Mouse (Mus musculus) intestine, embryonic 14.5 days (tissue): ENCODE results near the gene Hbb-bh2. TPM values are rescaled to one million over a fixed set of nuclear protein-coding genes. Genes with fewer than 3 reads are reported as not detected.
"Not testable (repeated sequence)": the region's sequence is repeated elsewhere in the genome, so short reads cannot be mapped to it uniquely, and the experiment has no call there.

Experiments
- ATAC-seq: fragments of 200-750 bp; cut with Nextera tagmentation; replicated peaks from 2 replicates; pipeline ENCODE4 v1.8.0; 2017; ENCODE audit warnings: low read depth, moderate number of reproducible peaks, moderate TSS enrichment, moderate library complexity; ENCODE audit not compliant: low FRiP score, low TSS enrichment
- DNase-seq: peaks from one replicate; pipeline ENCODE4 v3.0.0-alpha.2; 2018; ENCODE audit warnings: low spot score
- H3K27ac ChIP-seq: fragments of 300-500 bp; sonication (generic); 2 replicates; pipeline ENCODE4 v1.5.1; 2014; ENCODE audit warnings: low read depth, mild to moderate bottlenecking, control low read depth
- H3K27me3 ChIP-seq: fragments of 300-500 bp; sonication (generic); replicated peaks from 2 replicates; pipeline ENCODE4 v1.6.1; 2014; ENCODE audit warnings: low read length, control low read depth; ENCODE audit not compliant: control insufficient read depth, insufficient read depth
- H3K36me3 ChIP-seq: fragments of 300-500 bp; sonication (generic); 2 replicates; pipeline ENCODE4 v1.6.1; 2014; ENCODE audit warnings: low read length, control low read depth; ENCODE audit not compliant: control insufficient read depth, insufficient read depth
- H3K4me1 ChIP-seq: fragments of 300-500 bp; sonication (generic); replicated peaks from 2 replicates; pipeline ENCODE4 v1.6.1; 2014; ENCODE audit warnings: low read length, control low read depth, mixed read lengths; ENCODE audit not compliant: control insufficient read depth, insufficient read depth
- H3K4me2 ChIP-seq: fragments of 300-500 bp; sonication (generic); 2 replicates; pipeline ENCODE4 v1.6.1; 2014; ENCODE audit warnings: low read length
- H3K4me3 ChIP-seq: fragments of 300-500 bp; sonication (generic); 2 replicates; pipeline ENCODE4 v1.5.1; 2014; ENCODE audit warnings: low read depth, low read length, control low read depth, mixed read lengths
- H3K9ac ChIP-seq: fragments of 300-500 bp; sonication (generic); 2 replicates; pipeline ENCODE4 v1.6.1; 2014; ENCODE audit warnings: mild to moderate bottlenecking, low read length
- H3K9me3 ChIP-seq: fragments of 300-500 bp; sonication (generic); 2 replicates; pipeline ENCODE4 v1.6.1; 2016; ENCODE audit warnings: low read length, control low read depth; ENCODE audit not compliant: control insufficient read depth
- WGBS: fragments of 180-500 bp; shearing (Covaris S2); extraction: QIAGEN DNeasy Blood & Tissue Kit; methylation state at CpG from one replicate; pipeline ENCODE4 v1.1.7; 2014; 5-methylcytosine and 5-hydroxymethylcytosine counted together
- polyA plus RNA-seq: library from polyadenylated mRNA; unstranded; fragments of >200 nt; fragmentation: Nextera tagmentation; extraction: Ambion mirVana; gene quantifications from 2 replicates; pipeline ENCODE4 v1.2.1, GENCODE M21; 2014

Gene Hbb-bh2
- polyA plus RNA-seq, 1 experiment from 2014 or later: not detected

- Histone ChIP-seq H3K36me3 (no peaks in the 10 kb centered on the region), H3K4me1 (no peaks in the 10 kb centered on the region), H3K4me2 (no peak overlapping the region), H3K27ac (no peak overlapping the region), H3K27me3 (no peaks in the 10 kb centered on the region), H3K4me3 (no peak overlapping the region), H3K9me3 (no peaks in the 10 kb centered on the region), H3K9ac (no peak overlapping the region)
- DNase-seq (no peak), ATAC-seq (no peak)
- WGBS: 90% methylated on average over 3 of the region's 3 CpGs
Measured at GRCm38 (mm10) chr7:103825536-103826254, 14.6 kb downstream of the Hbb-bh2 start.

- Histone ChIP-seq H3K36me3 (no peaks in the 10 kb centered on the region), H3K4me1 (no peaks in the 10 kb centered on the region), H3K4me2 (no peak overlapping the region), H3K9ac (no peak overlapping the region), H3K27ac (no peak overlapping the region), H3K27me3 (no peaks in the 10 kb centered on the region), H3K9me3 (no peaks in the 10 kb centered on the region), H3K4me3 (no peak overlapping the region)
- 84% methylated on average over 2 of the region's 2 CpGs for WGBS
- DNase-seq: no peak
- ATAC-seq: no peak
Measured at GRCm38 (mm10) chr7:103824597-103824996, 15.7 kb downstream of the Hbb-bh2 start.

GRCm38 (mm10) chr7:103815085-103815484 is 25.2 kb downstream of the Hbb-bh2 start:
- H3K9ac ChIP-seq, H3K36me3 ChIP-seq, H3K27me3 ChIP-seq, H3K4me3 ChIP-seq, H3K4me1 ChIP-seq, H3K4me2 ChIP-seq, H3K9me3 ChIP-seq, H3K27ac ChIP-seq, ATAC-seq, DNase-seq: not testable (repeated sequence)
- WGBS: 100% methylated on average over 1 of the region's 2 CpGs

DNA sequence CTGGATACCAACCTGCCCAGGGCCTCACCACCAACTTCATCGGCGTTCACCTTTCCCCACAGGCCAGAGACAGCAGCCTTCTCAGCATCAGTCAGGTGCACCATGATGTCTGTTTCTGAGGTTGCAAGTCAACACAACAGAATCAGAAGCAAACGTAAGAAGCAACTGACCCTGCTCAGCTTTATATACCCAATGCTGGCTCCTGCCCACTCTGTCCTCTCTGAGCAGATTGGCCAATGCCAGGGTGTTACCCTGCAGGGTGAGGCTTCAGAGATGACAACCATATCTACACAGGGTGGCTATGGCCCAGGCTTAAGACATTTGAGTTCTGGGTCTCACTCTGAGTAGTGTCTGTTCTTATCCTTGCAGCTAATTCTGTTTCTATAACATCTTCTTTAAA is 26.6 kb downstream of the Hbb-bh2 start, which contains the start of gene Hbb-bt:
Gene Hbb-bt (minus strand): TSS at position 231 of the 400 bp plus-strand sequence.
- Histone ChIP-seq H3K36me3 (no peaks in the 10 kb centered on the region), H3K9ac (no peak within 1 kb of the TSS), H3K9me3 (no peaks in the 10 kb centered on the region), H3K27ac (no peak within 1 kb of the TSS), H3K27me3 (no peaks in the 10 kb centered on the region), H3K4me1 (no peaks in the 10 kb centered on the region), H3K4me3 (no peak within 1 kb of the TSS), H3K4me2 (no peak within 1 kb of the TSS)
- 90% methylated on average over 3 of the region's 3 CpGs for WGBS
- ATAC-seq (no peak), DNase-seq (no peak)

DNA sequence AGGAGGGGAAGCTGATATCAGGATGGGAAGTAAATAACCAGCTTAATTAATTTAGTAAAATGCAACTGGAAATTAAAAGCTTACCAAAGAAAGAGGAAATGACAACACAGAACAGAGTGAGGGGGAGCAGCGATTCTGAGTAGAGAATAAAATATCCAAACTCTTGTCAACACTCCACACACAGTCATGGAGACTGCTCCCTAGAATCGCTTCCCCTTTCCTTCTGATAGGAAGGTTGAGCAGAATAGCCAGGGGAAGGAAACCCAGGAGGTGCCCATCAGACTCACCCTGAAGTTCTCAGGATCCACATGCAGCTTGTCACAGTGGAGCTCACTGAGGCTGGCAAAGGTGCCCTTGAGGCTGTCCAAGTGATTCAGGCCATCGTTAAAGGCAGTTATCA is 27.2 kb downstream of the Hbb-bh2 start:
- H3K27ac ChIP-seq, DNase-seq, H3K27me3 ChIP-seq, H3K4me1 ChIP-seq, H3K36me3 ChIP-seq, H3K4me3 ChIP-seq, H3K9me3 ChIP-seq, H3K9ac ChIP-seq, H3K4me2 ChIP-seq, ATAC-seq: not testable (repeated sequence)
- no CpG with 5 or more reads among the region's 3 CpGs for WGBS

- H3K4me2 ChIP-seq: no peak overlapping the region
- H3K27me3 ChIP-seq: no peaks in the 10 kb centered on the region
- H3K4me1 ChIP-seq: no peaks in the 10 kb centered on the region
- no peak for ATAC-seq
- H3K4me3 ChIP-seq: no peak overlapping the region
- no peaks in the 10 kb centered on the region for H3K9me3 ChIP-seq
- no peaks in the 10 kb centered on the region for H3K36me3 ChIP-seq
- DNase-seq: no peak
- no peak overlapping the region for H3K27ac ChIP-seq
- WGBS: 42% methylated on average over 1 of the region's 1 CpGs
- H3K9ac ChIP-seq: no peak overlapping the region
Measured at GRCm38 (mm10) chr7:103812174-103812573, 28.1 kb downstream of the Hbb-bh2 start.

GRCm38 (mm10) chr7:103811223-103811845 is 29.0 kb downstream of the Hbb-bh2 start:
- Histone ChIP-seq H3K36me3 (no peaks in the 10 kb centered on the region), H3K9ac (no peak overlapping the region), H3K9me3 (no peaks in the 10 kb centered on the region), H3K27me3 (no peaks in the 10 kb centered on the region), H3K4me1 (no peaks in the 10 kb centered on the region), H3K4me3 (no peak overlapping the region), H3K27ac (no peak overlapping the region), H3K4me2 (no peak overlapping the region)
- DNase-seq (no peak), ATAC-seq (no peak)
- 88% methylated on average over 1 of the region's 1 CpGs for WGBS

DNA sequence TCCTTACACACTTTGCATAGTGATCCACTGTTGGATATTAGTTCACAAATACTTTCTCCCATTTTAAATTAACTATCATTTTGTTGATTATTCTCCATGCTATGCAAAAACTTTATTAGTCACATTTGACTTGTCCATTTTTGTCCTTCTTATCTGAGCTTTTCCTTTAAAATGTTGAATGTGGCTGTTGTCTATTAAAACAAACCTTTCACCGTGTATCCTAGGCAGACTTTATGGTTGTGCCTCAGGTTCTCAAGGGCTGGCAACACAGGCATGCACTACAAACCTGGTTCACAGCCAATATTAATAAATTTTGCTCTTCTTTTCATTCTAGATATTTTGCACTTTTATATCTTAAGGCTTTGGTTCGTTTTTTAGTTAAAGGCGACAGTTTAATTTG is 29.6 kb downstream of the Hbb-bh2 start:
- DNase-seq (no peak), ATAC-seq (no peak)
- WGBS: 78% methylated on average over 3 of the region's 3 CpGs
- H3K27ac ChIP-seq: no peak overlapping the region
- H3K27me3 ChIP-seq: no peaks in the 10 kb centered on the region
- H3K36me3 ChIP-seq: no peaks in the 10 kb centered on the region
- H3K9ac ChIP-seq: no peak overlapping the region
- H3K4me2 ChIP-seq: no peak overlapping the region
- H3K4me3 ChIP-seq: no peak overlapping the region
- no peaks in the 10 kb centered on the region for H3K9me3 ChIP-seq
- H3K4me1 ChIP-seq: no peaks in the 10 kb centered on the region

DNA sequence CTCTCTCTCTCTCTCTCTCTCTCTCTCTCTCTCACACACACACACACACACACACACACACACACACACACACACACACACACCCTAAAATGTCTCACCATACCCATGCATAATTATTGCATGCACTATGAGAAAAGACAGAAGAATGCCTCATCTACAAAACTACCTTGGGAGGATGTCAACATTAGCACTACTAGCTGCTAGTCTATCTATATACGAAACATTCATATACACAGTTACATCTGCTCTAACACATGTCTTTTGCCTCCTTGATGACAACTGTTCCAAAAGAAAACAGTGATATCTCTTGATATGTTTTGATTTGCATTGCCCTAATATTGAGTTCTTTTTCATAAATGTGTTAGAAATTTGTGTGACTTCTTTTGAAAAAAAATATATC is 30.0 kb downstream of the Hbb-bh2 start:
- no peak overlapping the region for H3K4me2 ChIP-seq
- no peak overlapping the region for H3K9ac ChIP-seq
- 79% methylated on average over 1 of the region's 1 CpGs for WGBS
- DNase-seq (no peak), ATAC-seq (no peak)
- H3K4me1 ChIP-seq: no peaks in the 10 kb centered on the region
- H3K4me3 ChIP-seq: no peak overlapping the region
- H3K27me3 ChIP-seq: no peaks in the 10 kb centered on the region
- no peaks in the 10 kb centered on the region for H3K9me3 ChIP-seq
- no peaks in the 10 kb centered on the region for H3K36me3 ChIP-seq
- H3K27ac ChIP-seq: no peak overlapping the region
